Mouse (Mus musculus): Measurements from ENCODE around the gene Lgals2. TPM values are rescaled to one million over a fixed set of nuclear protein-coding genes. Genes with fewer than 3 reads are reported as not detected.

The Lgals2 gene
- polyA plus RNA-seq, 1 experiment = 6.0 TPM

GRCm38 (mm10) chr15:78876258-78876696 lies 20.9 kb upstream of the Lgals2 start:
- TF ChIP-seq POLR2A (IDR thresholded peaks at IDR 0.05; ENCODE audit: borderline replicate concordance, extremely low read depth, low read depth, low read length) (0 out of 2 replicates have a peak, but pooled peaks have one; percentile 17), CTCF (IDR thresholded peaks at IDR 0.05; ENCODE audit: insufficient read depth, low read length) (peak; percentile 68)
- peaks cover 7% of the 10 kb centered on the region for H3K4me1 ChIP-seq (ENCODE audit: control insufficient read depth, insufficient read depth, low read length)
- peak; percentile 84 for DNase-seq
- peak overlapping the region; percentile 51 for H3K4me3 ChIP-seq (replicated peaks; ENCODE audit: extremely low read depth, low read depth, low read length)
- WGBS = 2% methylated on average over 17 of the region's 17 CpGs

GRCm38 (mm10) chr15:78875537-78875936 lies 20.2 kb upstream of the Lgals2 start:
- H3K4me3 ChIP-seq (replicated peaks; ENCODE audit: extremely low read depth, low read depth, low read length) = no peak overlapping the region
- TF ChIP-seq CTCF (IDR thresholded peaks at IDR 0.05; ENCODE audit: insufficient read depth, low read length) (no peak), POLR2A (IDR thresholded peaks at IDR 0.05; ENCODE audit: borderline replicate concordance, extremely low read depth, low read depth, low read length) (no peak)
- H3K4me1 ChIP-seq (ENCODE audit: control insufficient read depth, insufficient read depth, low read length) = peaks cover 7% of the 10 kb centered on the region
- WGBS = 79% methylated on average over 5 of the region's 5 CpGs
- no peak for DNase-seq

- Histone ChIP-seq H3K4me3 (replicated peaks; ENCODE audit: extremely low read depth, low read depth, low read length) (no peak overlapping the region), H3K4me1 (ENCODE audit: control insufficient read depth, insufficient read depth, low read length) (peaks cover 7% of the 10 kb centered on the region)
- DNase-seq = no peak
- 72% methylated on average over 8 of the region's 8 CpGs for WGBS
- TF ChIP-seq POLR2A (IDR thresholded peaks at IDR 0.05; ENCODE audit: borderline replicate concordance, extremely low read depth, low read depth, low read length) = no peak
- TF ChIP-seq CTCF (IDR thresholded peaks at IDR 0.05; ENCODE audit: insufficient read depth, low read length) = no peak
Measured at GRCm38 (mm10) chr15:78874989-78875388, 19.7 kb upstream of the Lgals2 start.

- TF ChIP-seq CTCF (IDR thresholded peaks at IDR 0.05; ENCODE audit: insufficient read depth, low read length) (no peak), POLR2A (IDR thresholded peaks at IDR 0.05; ENCODE audit: borderline replicate concordance, extremely low read depth, low read depth, low read length) (no peak)
- WGBS = 51% methylated on average over 13 of the region's 13 CpGs
- DNase-seq = no peak
- no peak overlapping the region for H3K4me3 ChIP-seq (replicated peaks; ENCODE audit: extremely low read depth, low read depth, low read length)
- peaks cover 4% of the 10 kb centered on the region for H3K4me1 ChIP-seq (ENCODE audit: control insufficient read depth, insufficient read depth, low read length)
Measured at GRCm38 (mm10) chr15:78873803-78874435, 18.6 kb upstream of the Lgals2 start.

- no peak for TF ChIP-seq CTCF (IDR thresholded peaks at IDR 0.05; ENCODE audit: insufficient read depth, low read length)
- TF ChIP-seq POLR2A (IDR thresholded peaks at IDR 0.05; ENCODE audit: borderline replicate concordance, extremely low read depth, low read depth, low read length) = no peak
- 54% methylated on average over 5 of the region's 5 CpGs for WGBS
- DNase-seq = no peak
- Histone ChIP-seq H3K4me3 (replicated peaks; ENCODE audit: extremely low read depth, low read depth, low read length) (no peak overlapping the region), H3K4me1 (ENCODE audit: control insufficient read depth, insufficient read depth, low read length) (peaks cover 13% of the 10 kb centered on the region)
Measured at GRCm38 (mm10) chr15:78872021-78872608, 16.8 kb upstream of the Lgals2 start.

- Histone ChIP-seq H3K4me1 (ENCODE audit: control insufficient read depth, insufficient read depth, low read length) (peaks cover 13% of the 10 kb centered on the region), H3K4me3 (replicated peaks; ENCODE audit: extremely low read depth, low read depth, low read length) (no peak overlapping the region)
- TF ChIP-seq CTCF (IDR thresholded peaks at IDR 0.05; ENCODE audit: insufficient read depth, low read length) = peak; percentile 44
- TF ChIP-seq POLR2A (IDR thresholded peaks at IDR 0.05; ENCODE audit: borderline replicate concordance, extremely low read depth, low read depth, low read length) = no peak
- WGBS = 13% methylated on average over 6 of the region's 6 CpGs
- no peak for DNase-seq
Measured at GRCm38 (mm10) chr15:78869775-78870174, 14.4 kb upstream of the Lgals2 start.

- peaks cover 13% of the 10 kb centered on the region for H3K4me1 ChIP-seq (ENCODE audit: control insufficient read depth, insufficient read depth, low read length)
- 37% methylated on average over 7 of the region's 7 CpGs for WGBS
- H3K4me3 ChIP-seq (replicated peaks; ENCODE audit: extremely low read depth, low read depth, low read length) = no peak overlapping the region
- TF ChIP-seq CTCF (IDR thresholded peaks at IDR 0.05; ENCODE audit: insufficient read depth, low read length) (no peak), POLR2A (IDR thresholded peaks at IDR 0.05; ENCODE audit: borderline replicate concordance, extremely low read depth, low read depth, low read length) (no peak)
- DNase-seq = no peak
Measured at GRCm38 (mm10) chr15:78868826-78869233, 13.5 kb upstream of the Lgals2 start.

GRCm38 (mm10) chr15:78868398-78868797 lies 13.1 kb upstream of the Lgals2 start:
- TF ChIP-seq POLR2A (IDR thresholded peaks at IDR 0.05; ENCODE audit: borderline replicate concordance, extremely low read depth, low read depth, low read length) = no peak
- TF ChIP-seq CTCF (IDR thresholded peaks at IDR 0.05; ENCODE audit: insufficient read depth, low read length) = no peak
- no peak overlapping the region for H3K4me3 ChIP-seq (replicated peaks; ENCODE audit: extremely low read depth, low read depth, low read length)
- peaks cover 13% of the 10 kb centered on the region for H3K4me1 ChIP-seq (ENCODE audit: control insufficient read depth, insufficient read depth, low read length)
- 13% methylated on average over 9 of the region's 9 CpGs for WGBS
- peak; percentile 55 for DNase-seq

- TF ChIP-seq CTCF (IDR thresholded peaks at IDR 0.05; ENCODE audit: insufficient read depth, low read length) = no peak
- no peak for TF ChIP-seq POLR2A (IDR thresholded peaks at IDR 0.05; ENCODE audit: borderline replicate concordance, extremely low read depth, low read depth, low read length)
- no peak for DNase-seq
- no peak overlapping the region for H3K4me3 ChIP-seq (replicated peaks; ENCODE audit: extremely low read depth, low read depth, low read length)
Measured at GRCm38 (mm10) chr15:78863852-78864253, 8.5 kb upstream of the Lgals2 start.

GRCm38 (mm10) chr15:78863154-78863553 lies 7.8 kb upstream of the Lgals2 start:
- WGBS = 57% methylated on average over 2 of the region's 2 CpGs
- peaks cover 1% of the 10 kb centered on the region; the same call in 1 of the 2 replicates for H3K4me1 ChIP-seq (ENCODE audit: control insufficient read depth, insufficient read depth, low read length)
- DNase-seq = no peak
- TF ChIP-seq CTCF (IDR thresholded peaks at IDR 0.05; ENCODE audit: insufficient read depth, low read length) (no peak), POLR2A (IDR thresholded peaks at IDR 0.05; ENCODE audit: borderline replicate concordance, extremely low read depth, low read depth, low read length) (no peak)
- no peak overlapping the region for H3K4me3 ChIP-seq (replicated peaks; ENCODE audit: extremely low read depth, low read depth, low read length)

More at GRCm38 (mm10) chr15:78863852-78864253, 8.5 kb upstream of the Lgals2 start:
- H3K4me1 ChIP-seq (ENCODE audit: control insufficient read depth, insufficient read depth, low read length) = peaks cover 8% of the 10 kb centered on the region
- WGBS = 51% methylated on average over 13 of the region's 13 CpGs

Measured in lung, adult 2 months (tissue).